Mouse (Mus musculus) bone marrow macrophage, adult 2 months (primary cell): ENCODE results near the gene Hsf4. TPM values are rescaled to one million over a fixed set of nuclear protein-coding genes. Genes with fewer than 3 reads are reported as not detected.

Experiments used
- H3K27ac ChIP-seq: 2 replicates; pipeline ENCODE4 v1.5.1; 2012; ENCODE audit warnings: low read depth, low read length; ENCODE audit not compliant: insufficient read depth
- H3K4me1 ChIP-seq: 2 replicates; pipeline ENCODE4 v1.6.1; 2012; ENCODE audit warnings: low read length; ENCODE audit not compliant: control insufficient read depth, insufficient read depth
- H3K4me3 ChIP-seq: 2 replicates; pipeline ENCODE4 v1.5.1; 2012; ENCODE audit warnings: mild to moderate bottlenecking, low read length, moderate library complexity; ENCODE audit not compliant: insufficient read depth
- CTCF ChIP-seq: IDR thresholded peaks from 2 replicates; pipeline ENCODE4 v1.5.1; 2012; ENCODE audit warnings: low read depth, mild to moderate bottlenecking, low read length, moderate library complexity
- POLR2A ChIP-seq: IDR thresholded peaks from 2 replicates; pipeline ENCODE4 v1.6.1; 2012; ENCODE audit warnings: mild to moderate bottlenecking, low read depth, low read length, borderline replicate concordance
- polyA plus RNA-seq: library from polyadenylated mRNA; stranded (reverse); fragments of >200 nt; gene quantifications from 2 replicates; pipeline ENCODE4 v1.2.4, GENCODE M21; 2012; ENCODE audit not compliant: missing spikeins, insufficient read depth, insufficient read length

Hsf4 gene
- polyA plus RNA-seq, 1 experiment = 5.0 TPM

GRCm38 (mm10) chr8:105303874-105304273 is 34.3 kb downstream of the Hsf4 start:
- Histone ChIP-seq H3K4me3 (no peak overlapping the region), H3K4me1 (peaks cover 44% of the 10 kb centered on the region), H3K27ac (peak overlapping the region; percentile 16)
- TF ChIP-seq CTCF = no peak
- no peak for TF ChIP-seq POLR2A

DNA sequence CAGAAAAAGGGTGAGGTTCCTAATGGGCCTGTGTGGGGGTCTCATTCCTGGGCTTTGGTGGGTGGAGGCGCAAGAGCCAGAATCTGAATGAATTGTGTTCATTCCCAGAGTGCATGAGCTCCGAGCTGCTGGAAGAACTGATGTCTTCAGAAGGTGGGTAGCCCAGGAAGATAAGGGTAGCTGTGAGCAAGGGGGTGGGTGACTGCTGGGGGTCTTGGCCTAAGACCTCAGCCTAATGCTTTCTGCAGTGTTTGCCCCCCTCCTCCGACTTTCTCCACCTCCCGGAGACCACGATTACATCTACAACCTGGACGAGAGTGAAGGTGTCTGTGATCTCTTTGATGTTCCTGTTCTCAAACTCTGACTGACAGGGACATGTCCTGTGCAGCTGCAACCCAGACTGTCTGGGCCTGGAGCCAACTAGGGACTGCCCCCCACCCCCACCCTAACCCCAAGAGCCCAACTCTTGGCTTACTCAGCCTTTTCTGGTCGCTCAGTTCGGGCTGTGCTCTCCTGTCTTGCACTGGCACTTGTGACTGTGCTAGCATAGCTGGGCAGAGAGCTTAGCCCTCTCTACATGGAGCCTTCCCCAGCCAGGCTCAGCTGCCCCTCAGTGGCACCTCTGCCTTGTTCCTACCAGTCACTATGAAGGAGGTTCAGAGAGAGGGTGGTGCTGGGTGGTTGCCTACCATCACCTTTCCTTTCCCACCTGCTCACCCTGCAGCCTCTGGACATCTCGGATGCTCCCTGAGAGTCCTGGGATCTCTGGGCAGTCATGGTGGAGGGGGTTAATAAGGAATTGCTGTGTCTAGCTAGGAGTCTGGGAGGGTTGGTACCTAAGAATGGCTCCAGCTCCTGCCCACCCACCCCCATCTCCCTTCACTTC is 35.0 kb downstream of the Hsf4 start:
- TF ChIP-seq POLR2A (no peak), CTCF (no peak)
- peaks cover 42% of the 10 kb centered on the region for H3K4me1 ChIP-seq
- no peak overlapping the region for H3K4me3 ChIP-seq
- H3K27ac ChIP-seq = peak overlapping the region; percentile 71

GRCm38 (mm10) chr8:105305211-105306145 is 35.9 kb downstream of the Hsf4 start, which contains the start of gene Elmo3:
Gene Elmo3, plus strand, starts transcription at chr8:105305601.
- Histone ChIP-seq H3K27ac (peak within 1 kb of the TSS; percentile 71), H3K4me1 (peaks cover 40% of the 10 kb centered on the region), H3K4me3 (no peak within 1 kb of the TSS)
- TF ChIP-seq POLR2A (no peak), CTCF (no peak)

- Histone ChIP-seq H3K27ac (no peak overlapping the region), H3K4me1 (peaks cover 38% of the 10 kb centered on the region), H3K4me3 (no peak overlapping the region)
- TF ChIP-seq CTCF = no peak
- TF ChIP-seq POLR2A = no peak
Observed at GRCm38 (mm10) chr8:105306146-105306691, 36.6 kb downstream of the Hsf4 start.

- H3K27ac ChIP-seq = no peak overlapping the region
- no peak overlapping the region for H3K4me3 ChIP-seq
- TF ChIP-seq POLR2A (no peak), CTCF (no peak)
- H3K4me1 ChIP-seq = peaks cover 25% of the 10 kb centered on the region
Observed at GRCm38 (mm10) chr8:105307670-105308069, 38.1 kb downstream of the Hsf4 start.

DNA sequence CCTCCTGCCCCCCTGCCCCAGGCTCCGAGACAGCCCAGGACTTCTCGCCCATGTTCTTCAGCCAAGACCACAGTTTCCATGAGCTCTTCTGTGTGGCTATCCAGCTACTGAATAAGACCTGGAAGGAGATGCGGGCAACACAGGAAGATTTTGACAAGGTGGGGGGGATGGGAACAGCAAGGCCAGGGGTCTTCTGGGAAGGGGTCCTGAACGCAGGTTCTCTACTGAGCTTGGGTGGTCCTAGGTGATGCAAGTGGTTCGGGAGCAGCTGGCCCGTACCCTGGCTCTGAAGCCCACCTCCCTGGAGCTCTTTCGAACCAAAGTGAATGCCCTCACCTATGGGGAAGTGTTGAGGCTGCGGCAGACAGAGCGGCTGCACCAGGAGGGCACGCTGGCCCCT is 38.8 kb downstream of the Hsf4 start:
- no peak overlapping the region for H3K27ac ChIP-seq
- H3K4me3 ChIP-seq = no peak overlapping the region
- peaks cover 20% of the 10 kb centered on the region for H3K4me1 ChIP-seq
- TF ChIP-seq CTCF = no peak
- TF ChIP-seq POLR2A = no peak

DNA sequence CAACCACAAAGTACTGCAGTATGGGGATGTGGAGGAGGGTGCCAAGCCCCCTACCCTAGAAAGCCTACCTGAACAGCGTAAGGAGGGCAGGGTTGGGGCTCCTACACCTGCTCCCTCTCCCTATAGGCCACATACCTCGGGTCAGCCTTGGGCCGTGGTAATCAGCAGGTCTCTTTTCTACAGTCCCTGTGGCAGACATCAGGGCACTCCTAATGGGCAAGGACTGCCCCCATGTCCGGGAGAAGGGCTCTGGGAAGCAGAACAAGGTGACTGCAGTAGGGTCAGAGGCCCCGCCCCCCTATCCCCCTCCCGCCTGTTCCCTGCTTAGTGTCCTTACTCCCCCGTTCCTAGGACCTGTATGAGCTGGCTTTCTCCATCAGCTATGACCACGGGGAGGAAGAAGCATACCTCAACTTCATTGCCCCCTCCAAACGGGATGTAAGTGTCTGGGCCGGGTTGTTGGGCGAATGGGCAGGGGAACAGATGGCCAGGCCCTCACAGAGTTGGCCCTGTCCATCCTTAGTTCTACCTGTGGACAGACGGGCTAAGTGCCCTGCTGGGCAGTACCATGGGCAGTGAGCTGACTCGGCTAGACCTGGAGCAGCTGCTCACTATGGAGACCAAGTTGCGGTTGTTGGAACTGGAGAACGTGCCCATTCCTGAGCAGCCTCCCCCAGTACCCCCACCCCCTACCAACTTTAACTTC is 39.7 kb downstream of the Hsf4 start:
- no peak overlapping the region for H3K4me3 ChIP-seq
- no peak overlapping the region for H3K27ac ChIP-seq
- TF ChIP-seq CTCF = no peak
- no peak for TF ChIP-seq POLR2A
- peaks cover 11% of the 10 kb centered on the region for H3K4me1 ChIP-seq

DNA sequence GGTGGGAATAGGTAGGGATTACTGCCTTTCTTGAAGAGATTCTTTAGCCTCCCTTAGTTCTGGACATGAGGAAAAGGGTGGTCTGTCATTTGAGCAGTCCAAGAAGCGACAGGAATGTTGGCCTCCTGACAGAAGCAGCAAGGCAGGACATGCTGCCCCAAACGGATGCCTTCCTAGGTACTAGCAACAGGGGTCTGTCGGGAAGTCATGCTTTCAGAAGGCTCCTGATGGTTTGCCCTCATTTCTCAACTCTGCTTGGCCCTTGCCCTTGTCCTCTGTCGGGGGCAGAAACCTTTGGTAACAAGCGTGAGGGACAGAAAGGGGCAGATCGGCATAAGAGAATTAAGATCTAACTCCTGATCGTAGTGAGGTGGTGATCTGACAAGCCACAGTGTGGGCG is 40.5 kb downstream of the Hsf4 start:
- TF ChIP-seq POLR2A (no peak), CTCF (no peak)
- no peak overlapping the region for H3K4me3 ChIP-seq
- peaks cover 6% of the 10 kb centered on the region for H3K4me1 ChIP-seq
- H3K27ac ChIP-seq = no peak overlapping the region

- H3K4me1 ChIP-seq = peaks cover 6% of the 10 kb centered on the region
- no peak for TF ChIP-seq CTCF
- TF ChIP-seq POLR2A = no peak
- H3K27ac ChIP-seq = no peak overlapping the region
- no peak overlapping the region for H3K4me3 ChIP-seq
Observed at GRCm38 (mm10) chr8:105311718-105312117, 42.1 kb downstream of the Hsf4 start.
